ENCODE assay signal across 9 mouse cellular contexts in genomic region chr4:63559127-63559697, GRCm38 (mm10). TPM values are rescaled to one million over a fixed set of nuclear protein-coding genes. Genes with fewer than 3 reads are reported as not detected.
DNase-seq lines count a peak whose midpoint lies in the region; ATAC-seq lines count a peak whose summit lies in the region.
"Had no signal": no experiment of that assay in that cellular context is flagged by ENCODE, and none has a peak within 500 bp of the region (broad histone marks: within the 10 kb centered on the region; RNA-seq: fewer than 3 reads in every experiment).

No protein-coding gene starts in this region.

- peak overlapping the region; percentile 53 for H3K4me2 ChIP-seq in limb, embryonic 11.5 days (ENCODE audit: low read depth, severe bottlenecking)
- H3K4me2 ChIP-seq in neural tube, embryonic 14.5 days (ENCODE audit: low read depth, low read length) = peak overlapping the region; percentile 86

- 44% methylated on average over 9 of the region's 9 CpGs for WGBS in limb, embryonic 11.5 days
- 29% methylated on average over 9 of the region's 9 CpGs for WGBS in neural tube, embryonic 14.5 days

- H3K9ac ChIP-seq in limb, embryonic 11.5 days (ENCODE audit: low read length) = peak overlapping the region; percentile 83; the same call in 1 of the 2 replicates
- H3K9ac ChIP-seq in neural tube, embryonic 14.5 days (replicated peaks; ENCODE audit: low read depth, low read length) = peak overlapping the region; percentile 73; the same call in 1 of the 2 replicates

- H3K4me3 ChIP-seq in limb, embryonic 11.5 days (ENCODE audit: low read depth, low read length) = peak overlapping the region; percentile 45
- H3K4me3 ChIP-seq in neural tube, embryonic 14.5 days (ENCODE audit: low read depth, low read length) = peak overlapping the region; percentile 68

- peaks cover 20% of the 10 kb centered on the region for H3K4me1 ChIP-seq in limb, embryonic 11.5 days (ENCODE audit: control insufficient read depth, insufficient read depth, low read length)
- H3K4me1 ChIP-seq in neural tube, embryonic 14.5 days (ENCODE audit: control insufficient read depth, insufficient read depth, low read length) = 0 out of 2 replicates have a peak, but pooled peaks cover 6% of the 10 kb centered on the region

- peak; percentile 29 for DNase-seq in adrenal gland, postnatal 14 days
- no peak for DNase-seq in adrenal gland, postnatal 25 days
- peak; percentile 15 to 18 for DNase-seq in spleen, postnatal 10 days (ENCODE audit: low spot score in 2 of 2)
- DNase-seq in spleen, adult 18-20 months = no peak
- DNase-seq in limb, embryonic 11.5 days (ENCODE audit: low spot score) = peak; percentile 40
- no peak for DNase-seq in adrenal gland, adult 2 months
- DNase-seq in urinary bladder, postnatal 4 days (ENCODE audit: low spot score in 2 of 2) = no peak

- H3K36me3 ChIP-seq in limb, embryonic 11.5 days (ENCODE audit: control insufficient read depth, insufficient read depth, low read length) = no peaks in the 10 kb centered on the region; the same call in 1 of the 2 replicates
- H3K36me3 ChIP-seq in neural tube, embryonic 14.5 days (ENCODE audit: control insufficient read depth, insufficient read depth, low read length) = no peaks in the 10 kb centered on the region; the same call in 1 of the 2 replicates

- H3K27me3 ChIP-seq in limb, embryonic 11.5 days (ENCODE audit: control insufficient read depth, insufficient read depth, low read length) = no peaks in the 10 kb centered on the region
- no peaks in the 10 kb centered on the region for H3K27me3 ChIP-seq in neural tube, embryonic 14.5 days (ENCODE audit: control insufficient read depth, insufficient read depth, low read length)

- H3K27ac ChIP-seq in limb, embryonic 11.5 days (replicated peaks; ENCODE audit: low read depth, low read length) = no peak overlapping the region
- no peak overlapping the region for H3K27ac ChIP-seq in neural tube, embryonic 14.5 days (ENCODE audit: low read depth, low read length)

- ATAC-seq in limb, embryonic 11.5 days (ENCODE audit: insufficient number of reproducible peaks, low FRiP score, low TSS enrichment, low read depth) = no peak
- ATAC-seq in neural tube, embryonic 14.5 days (ENCODE audit: low read depth) = peak; percentile 30

- no peaks in the 10 kb centered on the region for H3K9me3 ChIP-seq in limb, embryonic 11.5 days (ENCODE audit: control insufficient read depth, low read length)
- no peaks in the 10 kb centered on the region for H3K9me3 ChIP-seq in neural tube, embryonic 14.5 days (ENCODE audit: control insufficient read depth, low read length)

RNA-seq across cellular contexts. Expression of gene Tmem268, which starts 0.6 kb away (rescaled TPM):
- total RNA-seq in adrenal gland, postnatal 14 days (2021) = 12.3 and 13.0 TPM in 2 replicates
- total RNA-seq in adrenal gland, postnatal 25 days (2021) = 14.2 and 19.8 TPM in 2 replicates
- polyA plus RNA-seq in limb, embryonic 11.5 days (2014; fragmentation: Nextera tagmentation; extraction: Ambion mirVana) = 10.4 and 10.8 TPM in 2 replicates
- 3.4 and 4.6 TPM in 2 replicates for polyA plus RNA-seq in neural tube, embryonic 14.5 days (2014; fragmentation: Nextera tagmentation; extraction: Ambion mirVana)
- total RNA-seq in adrenal gland, adult 2 months (2021) = 10 to 100 TPM; 10.4 to 12.6 TPM
- 7.5 and 7.7 TPM in 2 replicates for polyA plus RNA-seq in adrenal gland, adult 2 months (2012; rRNA removed)

RNA-seq across cellular contexts. Expression of gene Atp6v1g1, which starts 14.6 kb away (rescaled TPM):
- 132 and 135 TPM in 2 replicates for total RNA-seq in adrenal gland, postnatal 14 days (2021)
- total RNA-seq in adrenal gland, postnatal 25 days (2021) = 178 and 188 TPM in 2 replicates
- polyA plus RNA-seq in limb, embryonic 11.5 days (2014; fragmentation: Nextera tagmentation; extraction: Ambion mirVana) = 277 and 294 TPM in 2 replicates
- polyA plus RNA-seq in neural tube, embryonic 14.5 days (2014; fragmentation: Nextera tagmentation; extraction: Ambion mirVana) = 431 and 462 TPM in 2 replicates
- 100 to 1,000 TPM; 166 to 207 TPM for total RNA-seq in adrenal gland, adult 2 months (2021)
- 21.2 and 22.1 TPM in 2 replicates for polyA plus RNA-seq in adrenal gland, adult 2 months (2012; rRNA removed)

RNA-seq across cellular contexts. Expression of gene Gm11213, which starts 45.8 kb away (rescaled TPM):
- total RNA-seq in adrenal gland, postnatal 14 days (2021) = not detected in 2 replicates
- not detected in 2 replicates for total RNA-seq in adrenal gland, postnatal 25 days (2021)
- polyA plus RNA-seq in limb, embryonic 11.5 days (2014; fragmentation: Nextera tagmentation; extraction: Ambion mirVana) = not detected in 2 replicates
- polyA plus RNA-seq in neural tube, embryonic 14.5 days (2014; fragmentation: Nextera tagmentation; extraction: Ambion mirVana) = not detected in 2 replicates
- total RNA-seq in adrenal gland, adult 2 months (2021) = not detected
- polyA plus RNA-seq in adrenal gland, adult 2 months (2012; rRNA removed) = not detected in 2 replicates
- polyA plus RNA-seq: large intestine, adult 2 months had no signal

Comparison
In these comparisons a context has a peak if more than half of its experiments do, and no peak if none do; other contexts are left out.
1. DNase-seq: peak in adrenal gland, postnatal 14 days (single experiment), spleen, postnatal 10 days (2 of 2) and limb, embryonic 11.5 days (single experiment); none in adrenal gland, postnatal 25 days (single experiment), spleen, adult 18-20 months (0 of 2), adrenal gland, adult 2 months (single experiment) and urinary bladder, postnatal 4 days (0 of 2).